Mouse (Mus musculus) ovary, postnatal 10 days (tissue): ENCODE measurements at regions not wholly inside any gene's neighbourhood (a gene's known extent, or its start where the extent isn't known, plus 50 kb on each side); places are given as distances from the start of the nearest gene placed in this dataset.

Experiments
- DNase-seq: peaks from one replicate; pipeline ENCODE4 v3.0.0; 2022; ENCODE audit warnings: low spot score

- DNase-seq = no peak
Observed at GRCm38 (mm10) chr13:107389074-107389473, 367.1 kb upstream of the Kif2a start.

- DNase-seq = no peak
Observed at GRCm38 (mm10) chr13:107378076-107378475, 356.1 kb upstream of the Kif2a start.

- DNase-seq = no peak
Observed at GRCm38 (mm10) chr13:107372666-107373065, 350.7 kb upstream of the Kif2a start.

GRCm38 (mm10) chr13:107371616-107372582 lies 350.0 kb upstream of the Kif2a start:
- DNase-seq = no peak

GRCm38 (mm10) chr13:107367639-107368038 lies 345.7 kb upstream of the Kif2a start:
- no peak for DNase-seq

- DNase-seq = no peak
Observed at GRCm38 (mm10) chr13:107365766-107366165, 343.8 kb upstream of the Kif2a start.

GRCm38 (mm10) chr13:107365241-107365640 lies 343.3 kb upstream of the Kif2a start:
- no peak for DNase-seq

GRCm38 (mm10) chr13:107362806-107363687 lies 341.1 kb upstream of the Kif2a start:
- no peak for DNase-seq

- no peak for DNase-seq
Observed at GRCm38 (mm10) chr13:107340802-107341364, 319.0 kb upstream of the Kif2a start.

GRCm38 (mm10) chr13:107338111-107338510 lies 316.2 kb upstream of the Kif2a start:
- DNase-seq = no peak

- no peak for DNase-seq
Observed at GRCm38 (mm10) chr13:107337111-107337510, 315.2 kb upstream of the Kif2a start.

- DNase-seq = no peak
Observed at GRCm38 (mm10) chr13:107329348-107329747, 307.4 kb upstream of the Kif2a start.

- DNase-seq = peak; percentile 3
Observed at GRCm38 (mm10) chr13:107325707-107326495, 304.0 kb upstream of the Kif2a start.

GRCm38 (mm10) chr13:107314746-107315145 lies 292.8 kb upstream of the Kif2a start:
- no peak for DNase-seq

- no peak for DNase-seq
Observed at GRCm38 (mm10) chr13:107308958-107309639, 287.2 kb upstream of the Kif2a start.

- no peak for DNase-seq
Observed at GRCm38 (mm10) chr13:107308404-107308803, 286.5 kb upstream of the Kif2a start.

- DNase-seq = no peak
Observed at GRCm38 (mm10) chr13:107306958-107307357, 285.0 kb upstream of the Kif2a start.

GRCm38 (mm10) chr13:107306232-107306631 lies 284.3 kb upstream of the Kif2a start:
- DNase-seq = no peak

- no peak for DNase-seq
Observed at GRCm38 (mm10) chr13:107305738-107306137, 283.8 kb upstream of the Kif2a start.

GRCm38 (mm10) chr13:107303878-107304277 lies 282.0 kb upstream of the Kif2a start:
- DNase-seq = no peak

GRCm38 (mm10) chr13:107303322-107303721 lies 281.4 kb upstream of the Kif2a start:
- no peak for DNase-seq
